Mouse (Mus musculus) lung, postnatal 0 days (tissue): Measurements from ENCODE around the gene Gm4792.

Experiments used
- CTCF ChIP-seq: IDR thresholded peaks from 2 replicates; pipeline ENCODE4 v1.5.1; 2016; ENCODE audit warnings: antibody characterized with exemption, mild to moderate bottlenecking
- EP300 ChIP-seq: IDR thresholded peaks from 2 replicates; pipeline ENCODE4 v1.6.1; 2016; ENCODE audit warnings: antibody characterized with exemption, mild to moderate bottlenecking, control low read depth

- no peak for TF ChIP-seq CTCF
- TF ChIP-seq EP300 = no peak
Measured at GRCm38 (mm10) chr10:94311511-94312006, 13.1 kb upstream of the Gm4792 start, which contains the start of gene Tmcc3.
